Mouse (Mus musculus) ES-E14 (cell line): ENCODE measurements around the gene Tspan31. TPM values are rescaled to one million over a fixed set of nuclear protein-coding genes. Genes with fewer than 3 reads are reported as not detected.
A peak's percentile ranks its signal among the peaks of the same experiment; 100 is the strongest.

Source experiments
- DNase-seq: peaks from one replicate; pipeline ENCODE4 v3.0.0-alpha.2; 2013; ENCODE audit warnings: low read depth, low spot score
- H3K27ac ChIP-seq: 2 replicates; pipeline ENCODE4 v1.5.1; 2012; ENCODE audit warnings: low read depth, mild to moderate bottlenecking, low read length, moderate library complexity, mixed read lengths; ENCODE audit not compliant: poor library complexity, insufficient read depth, severe bottlenecking
- H3K36me3 ChIP-seq: 2 replicates; pipeline ENCODE4 v1.6.1; 2012; ENCODE audit warnings: mild to moderate bottlenecking, low read length, moderate library complexity, mixed read lengths; ENCODE audit not compliant: control insufficient read depth, poor library complexity, insufficient read depth, severe bottlenecking
- H3K4me1 ChIP-seq, 2 experiments: fragments of 150-350 bp in 1 of 2; sonication (generic) in 1 of 2; 2 replicates each; pipeline ENCODE4 v1.6.1; 2012; ENCODE audit warnings: low read length in 2 of 2, mild to moderate bottlenecking in 1 of 2, mixed read lengths in 1 of 2; ENCODE audit not compliant: control insufficient read depth in 2 of 2, insufficient read depth in 2 of 2, poor library complexity in 1 of 2
- H3K4me3 ChIP-seq, 2 experiments: fragments of 150-350 bp in 1 of 2; sonication (generic) in 1 of 2; 2 replicates each; pipeline ENCODE4 v1.5.1; 2012; ENCODE audit warnings: low read length in 2 of 2, low read depth in 1 of 2, mild to moderate bottlenecking in 1 of 2, mixed read lengths in 1 of 2; ENCODE audit not compliant: insufficient read depth in 1 of 2, poor library complexity in 1 of 2, severe bottlenecking in 1 of 2
- H3K9ac ChIP-seq: 2 replicates; pipeline ENCODE4 v1.6.1; 2012; ENCODE audit warnings: low read depth, mild to moderate bottlenecking, low read length, mixed read lengths; ENCODE audit not compliant: poor library complexity, insufficient read depth, severe bottlenecking
- H3K9me3 ChIP-seq: fragments of 150-350 bp; sonication (generic); 2 replicates; pipeline ENCODE4 v1.6.1; 2012; ENCODE audit warnings: low read depth, mild to moderate bottlenecking, low read length; ENCODE audit not compliant: control insufficient read depth, insufficient read depth
- CHD2 ChIP-seq: IDR thresholded peaks from 2 replicates; pipeline ENCODE4 v1.6.1; 2014; ENCODE audit warnings: mild to moderate bottlenecking, low read depth, low read length, inconsistent platforms
- HCFC1 ChIP-seq: IDR thresholded peaks from 2 replicates; pipeline ENCODE4 v1.6.1; 2012; ENCODE audit warnings: low read length, inconsistent platforms, borderline replicate concordance; ENCODE audit not compliant: insufficient read depth
- MAFK ChIP-seq: IDR thresholded peaks from 2 replicates; pipeline ENCODE4 v1.6.1; 2014; ENCODE audit warnings: mild to moderate bottlenecking, low read depth, low read length, inconsistent platforms; ENCODE audit not compliant: insufficient read depth
- ZC3H11A ChIP-seq: IDR thresholded peaks from 2 replicates; pipeline ENCODE4 v1.6.1; 2012; ENCODE audit warnings: low read depth, mild to moderate bottlenecking, inconsistent platforms, low read length, borderline replicate concordance
- ZNF384 ChIP-seq: IDR thresholded peaks from 2 replicates; pipeline ENCODE4 v1.6.1; 2012; ENCODE audit warnings: low read depth, low read length, inconsistent platforms
- in situ Hi-C, 2 experiments: fragments of 600-800 bp; cut with MboI; formaldehyde crosslinking; loops; one replicate each; pipeline ENCODE4 v1.15.1; 2025; ENCODE audit warnings: low sequenced_read_pairs in 2 of 2, inconsistent platforms in 1 of 2; ENCODE audit not compliant: unreplicated experiment in 2 of 2
- total RNA-seq: library from RNA; depleted of rRNA; stranded (reverse); fragments of 300-350 nt; gene quantifications from 2 replicates; pipeline ENCODE4 v1.2.3, GENCODE M21; 2012

Gene Tspan31
- total RNA-seq, 1 experiment = 121 TPM

- no peak overlapping the region for H3K9ac ChIP-seq
- TF ChIP-seq MAFK = no peak
- no peak for TF ChIP-seq ZNF384
- no peak for TF ChIP-seq HCFC1
- no peak for TF ChIP-seq CHD2
- no peak for TF ChIP-seq ZC3H11A
- peaks cover 28% of the 10 kb centered on the region for H3K36me3 ChIP-seq
- no peak overlapping the region for H3K27ac ChIP-seq
- H3K9me3 ChIP-seq = no peaks in the 10 kb centered on the region
- H3K4me1 ChIP-seq = peaks cover 2 to 15% of the 10 kb centered on the region in 2 experiments; a peak in 3 of 4 replicates
- no peak overlapping the region for H3K4me3 ChIP-seq
- in situ Hi-C loops = no loop called here
- no peak for DNase-seq
Measured at GRCm38 (mm10) chr10:127061513-127061912, 8.6 kb downstream of the Tspan31 start.

GRCm38 (mm10) chr10:127061085-127061484 is 9.0 kb downstream of the Tspan31 start:
- Histone ChIP-seq H3K4me1 (peaks cover 2 to 19% of the 10 kb centered on the region in 2 experiments; a peak in 3 of 4 replicates), H3K9me3 (no peaks in the 10 kb centered on the region), H3K4me3 (no peak overlapping the region), H3K27ac (no peak overlapping the region), H3K9ac (no peak overlapping the region), H3K36me3 (peaks cover 30% of the 10 kb centered on the region)
- TF ChIP-seq MAFK (no peak), ZNF384 (no peak), HCFC1 (no peak)
- DNase-seq = no peak
- in situ Hi-C loops = no loop called here

DNA sequence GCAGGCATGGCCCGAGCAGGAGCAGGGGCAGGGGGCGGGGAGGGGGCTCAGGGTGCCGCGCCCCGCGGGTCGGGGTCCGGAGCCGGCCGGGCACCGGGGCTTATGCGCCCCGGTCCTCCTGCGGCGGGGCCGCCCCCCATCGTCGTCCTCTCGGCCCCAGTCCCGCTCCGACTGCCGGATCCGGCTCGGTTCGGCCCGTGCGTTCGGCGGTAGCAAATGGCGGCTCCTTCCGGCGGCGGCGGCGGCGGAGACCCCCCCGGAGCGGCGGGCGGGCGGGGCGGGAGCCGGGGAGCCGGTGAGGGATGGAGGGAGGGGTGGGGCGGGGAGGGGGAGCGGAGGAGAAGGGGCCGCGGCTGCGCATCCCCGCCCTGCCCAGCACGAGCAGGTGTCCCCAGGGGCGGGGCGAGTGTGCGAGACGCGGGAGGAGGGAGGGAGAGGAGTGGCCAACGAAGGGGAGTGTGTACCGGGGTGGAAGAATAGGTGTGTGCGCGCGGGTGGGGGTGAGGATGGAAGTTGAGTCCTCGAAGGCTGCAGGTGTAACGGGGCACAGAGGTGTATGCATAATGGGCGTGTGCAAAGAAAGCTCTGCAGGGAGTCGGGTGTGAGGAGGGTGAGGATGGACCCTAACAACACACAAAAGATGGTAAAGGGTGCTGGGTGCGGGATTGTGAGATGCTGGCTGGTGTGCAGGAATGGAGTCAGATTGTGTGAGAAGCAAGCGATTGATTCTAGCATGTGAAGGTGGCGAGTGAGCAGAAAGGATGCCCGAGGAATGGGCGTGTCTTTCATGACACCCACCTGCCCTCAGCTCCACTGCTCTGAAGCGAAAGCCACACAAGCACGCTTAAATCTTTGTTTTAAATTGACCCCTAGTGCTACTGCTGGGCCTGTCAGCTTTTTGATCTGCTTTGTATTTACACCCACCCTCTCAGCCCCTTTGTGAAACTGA is 9.8 kb downstream of the Tspan31 start, which contains the start of gene March9:
TSS of gene March9 (minus strand) at position 217 of the 949 bp plus-strand sequence.
- Histone ChIP-seq H3K9ac (peak within 1 kb of the TSS; percentile 71), H3K27ac (no peak within 1 kb of the TSS), H3K4me3 (peak within 1 kb of the TSS; percentile 68 to 88), H3K36me3 (peaks cover 23% of the 10 kb centered on the region), H3K9me3 (no peaks in the 10 kb centered on the region), H3K4me1 (peaks cover 2 to 21% of the 10 kb centered on the region in 2 experiments; a peak in 3 of 4 replicates)
- no peak for TF ChIP-seq ZC3H11A
- no peak for TF ChIP-seq CHD2
- no peak for TF ChIP-seq MAFK
- no peak for TF ChIP-seq HCFC1
- TF ChIP-seq ZNF384 = no peak
- no peak for DNase-seq
- in situ Hi-C loops = no loop called here

DNA sequence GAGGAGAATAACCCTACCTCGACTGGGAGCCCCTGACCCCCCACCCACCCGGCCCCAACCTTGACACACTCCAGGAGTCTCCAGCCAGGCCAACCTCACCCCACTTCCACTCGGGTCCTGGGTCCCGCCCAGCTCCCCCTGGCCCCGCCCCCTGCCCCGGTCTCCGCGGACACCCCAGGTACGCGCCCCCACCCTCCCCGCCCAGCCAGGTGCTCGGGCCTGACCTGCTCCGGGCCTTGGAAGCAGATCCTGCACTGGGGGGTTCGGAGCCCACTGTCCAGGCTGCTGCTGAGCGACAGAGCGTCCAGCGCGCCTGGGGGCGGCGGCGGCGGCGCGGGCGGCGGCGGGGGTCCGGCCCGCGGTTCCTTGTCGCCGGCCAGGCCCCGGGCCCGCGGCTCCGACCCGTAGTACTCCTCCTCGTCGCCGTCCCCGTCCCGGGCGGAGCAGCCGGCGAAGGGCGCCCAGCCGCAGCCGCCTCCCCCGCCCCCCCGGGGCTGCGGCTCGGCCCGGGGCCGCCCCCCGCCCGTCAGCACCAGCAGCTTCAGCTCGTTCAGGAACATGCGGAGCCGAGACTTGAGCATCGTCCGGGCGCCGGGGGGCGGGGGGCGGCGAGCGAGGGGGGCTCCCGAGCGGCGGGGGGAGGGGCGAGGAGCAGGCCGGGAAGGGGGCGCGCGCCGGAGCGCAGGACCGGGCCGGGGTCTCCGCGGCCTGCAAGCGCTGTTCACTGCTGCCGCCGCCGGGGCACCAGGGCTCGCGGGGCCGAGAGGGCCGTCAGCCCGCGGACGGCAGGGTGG is 10.7 kb downstream of the Tspan31 start:
- H3K9ac ChIP-seq = peak overlapping the region; percentile 71
- in situ Hi-C loops = no loop called here
- H3K27ac ChIP-seq = no peak overlapping the region
- TF ChIP-seq ZNF384 (no peak), HCFC1 (no peak), ZC3H11A (no peak), MAFK (no peak), CHD2 (no peak)
- H3K9me3 ChIP-seq = no peaks in the 10 kb centered on the region
- H3K36me3 ChIP-seq = peaks cover 15% of the 10 kb centered on the region; the same call in 1 of the 2 replicates
- peak overlapping the region; percentile 68 to 88; a peak in 3 of 4 replicates for H3K4me3 ChIP-seq
- H3K4me1 ChIP-seq = peaks cover 2 to 18% of the 10 kb centered on the region in 2 experiments; a peak in 2 of 4 replicates
- no peak for DNase-seq
